Mouse (Mus musculus) urinary bladder, adult 18-20 months (tissue): ENCODE measurements at regions not wholly inside any gene's neighbourhood (a gene's known extent, or its start where the extent isn't known, plus 50 kb on each side); places are given as distances from the start of the nearest gene placed in this dataset.

ENCODE experiments used
- DNase-seq, 2 experiments: peaks; one replicate each; pipeline ENCODE4 v3.0.0; 2022; ENCODE audit warnings: low spot score in 2 of 2, mixed read lengths in 2 of 2

DNA sequence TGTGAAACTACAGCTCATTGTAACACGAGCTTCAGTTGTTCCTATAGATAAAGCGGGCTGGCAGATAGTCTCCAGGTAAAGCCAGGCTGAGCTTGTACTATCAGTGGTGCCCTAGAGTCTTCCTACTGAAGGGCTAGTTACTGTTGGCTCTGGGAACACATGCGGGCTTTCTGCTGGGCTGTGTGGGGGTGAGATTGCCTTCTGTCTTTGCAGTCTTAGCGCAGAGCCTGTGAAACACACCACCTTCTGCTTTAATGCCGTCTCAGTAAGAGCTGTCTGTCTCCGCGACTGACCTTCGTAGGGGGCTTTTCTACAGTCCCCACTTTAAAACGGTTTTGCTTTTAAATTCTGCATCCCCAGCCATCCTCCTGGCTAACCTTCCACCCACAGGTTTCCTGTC lies 76.7 kb downstream of the Trim29 start:
- DNase-seq, result no peak

- no peak for DNase-seq
Measured at GRCm38 (mm10) chr9:43389491-43390083, 78.9 kb downstream of the Trim29 start.

- DNase-seq, result no peak
Measured at GRCm38 (mm10) chr9:43392467-43393064, 81.9 kb downstream of the Trim29 start.

DNA sequence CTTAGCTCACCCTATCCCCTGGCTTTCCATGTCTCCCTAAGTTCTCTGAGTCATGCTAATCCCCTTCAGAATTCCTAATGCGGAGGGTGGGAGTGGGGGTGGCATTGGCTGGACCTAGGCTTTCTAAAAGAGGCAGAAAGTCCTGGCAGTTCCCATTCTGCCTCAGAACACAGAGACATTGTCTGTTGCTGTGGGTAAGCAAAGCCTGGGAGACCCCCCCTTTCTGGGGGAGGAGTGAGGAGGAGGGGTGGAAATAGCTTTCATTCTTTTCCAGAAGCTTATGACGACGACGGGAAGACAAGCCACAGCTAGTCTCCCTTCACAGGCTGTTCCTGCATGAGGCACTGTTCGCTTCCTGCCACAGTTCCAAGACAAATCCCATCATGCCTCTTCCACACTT lies 83.6 kb downstream of the Trim29 start:
- DNase-seq, result no peak

DNA sequence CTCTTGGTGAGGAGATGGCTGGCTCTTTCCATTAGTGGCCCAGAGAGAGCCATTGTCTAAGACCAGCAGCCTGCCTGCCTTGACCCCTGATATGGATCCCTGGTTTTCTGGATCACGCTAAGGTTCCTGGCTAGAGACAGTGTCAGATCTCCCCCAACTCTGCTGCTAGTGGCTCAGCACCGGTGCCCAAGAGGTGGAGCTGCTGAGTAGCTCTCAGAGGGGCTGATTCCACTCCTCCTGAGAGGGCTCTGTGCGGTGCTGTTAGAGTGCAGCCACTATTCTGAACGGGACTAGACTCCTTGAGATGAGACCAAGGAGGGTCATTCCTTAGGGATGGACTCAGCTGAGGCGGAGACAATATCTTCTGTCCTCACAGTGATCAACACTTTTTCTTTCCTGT lies 84.6 kb downstream of the Trim29 start:
- no peak for DNase-seq

DNA sequence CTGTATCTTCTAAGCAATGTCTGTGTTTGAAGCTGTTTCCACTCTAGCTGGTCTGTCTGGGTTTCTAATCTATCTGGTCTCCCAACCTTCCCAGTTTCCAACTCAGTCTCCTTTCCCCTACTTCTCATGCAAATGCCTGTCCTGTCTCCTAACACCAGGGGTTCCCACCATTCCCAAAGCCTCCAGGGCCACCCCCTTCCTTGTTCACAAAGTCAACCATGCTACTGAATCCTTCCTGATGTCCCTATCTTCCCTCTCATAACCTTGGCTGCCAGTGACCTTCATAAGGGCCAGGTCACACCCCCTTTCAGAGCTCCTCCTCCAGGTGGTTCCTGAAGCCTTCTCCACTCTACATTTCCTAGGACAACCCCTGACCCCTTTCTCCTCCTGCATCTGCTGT lies 85.9 kb downstream of the Trim29 start:
- no peak for DNase-seq

GRCm38 (mm10) chr9:43408493-43408892 lies 97.8 kb downstream of the Trim29 start:
- no peak for DNase-seq

GRCm38 (mm10) chr9:43412473-43412872 lies 101.8 kb downstream of the Trim29 start:
- no peak for DNase-seq

DNA sequence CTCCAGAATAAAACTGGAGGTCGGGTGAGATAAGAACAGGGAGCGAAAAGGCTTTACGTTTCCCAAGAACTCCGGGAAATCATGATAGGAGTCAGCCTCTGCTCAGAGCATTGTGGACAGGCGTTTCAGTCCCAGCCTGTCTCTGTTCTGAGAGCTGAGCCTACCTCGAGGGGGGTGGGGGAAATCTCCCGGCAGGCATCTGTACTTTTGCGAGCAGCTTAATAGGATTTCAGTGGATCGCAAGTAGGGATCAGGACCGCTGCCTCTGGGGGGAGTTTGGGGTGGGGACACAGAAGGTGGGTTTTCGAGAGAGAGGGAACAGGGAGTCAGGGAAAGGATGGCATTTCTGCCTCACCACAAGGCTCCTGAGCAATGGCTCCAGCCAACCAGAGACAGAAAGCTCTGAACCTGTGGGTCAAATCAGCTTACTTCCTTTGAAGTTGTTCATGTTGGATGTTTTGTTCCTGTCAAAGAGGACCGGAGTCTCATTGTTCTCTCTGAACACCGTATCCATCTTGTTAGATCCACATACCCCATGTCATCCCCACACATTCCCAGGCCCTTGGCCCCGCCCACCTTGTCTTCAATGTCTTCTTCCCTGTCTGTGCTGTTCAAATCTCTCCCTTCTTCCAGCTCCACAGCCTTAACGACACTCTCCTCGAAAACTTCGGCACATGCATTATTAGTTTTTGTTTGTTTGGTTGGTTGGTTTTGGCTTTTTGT lies 109.5 kb downstream of the Trim29 start:
- DNase-seq, result no peak

GRCm38 (mm10) chr9:43427007-43427406 lies 116.4 kb downstream of the Trim29 start:
- DNase-seq, result no peak

- no peak for DNase-seq
Measured at GRCm38 (mm10) chr9:43433953-43434352, 123.3 kb downstream of the Trim29 start.

GRCm38 (mm10) chr9:43438476-43438875 lies 127.8 kb downstream of the Trim29 start:
- no peak for DNase-seq

DNA sequence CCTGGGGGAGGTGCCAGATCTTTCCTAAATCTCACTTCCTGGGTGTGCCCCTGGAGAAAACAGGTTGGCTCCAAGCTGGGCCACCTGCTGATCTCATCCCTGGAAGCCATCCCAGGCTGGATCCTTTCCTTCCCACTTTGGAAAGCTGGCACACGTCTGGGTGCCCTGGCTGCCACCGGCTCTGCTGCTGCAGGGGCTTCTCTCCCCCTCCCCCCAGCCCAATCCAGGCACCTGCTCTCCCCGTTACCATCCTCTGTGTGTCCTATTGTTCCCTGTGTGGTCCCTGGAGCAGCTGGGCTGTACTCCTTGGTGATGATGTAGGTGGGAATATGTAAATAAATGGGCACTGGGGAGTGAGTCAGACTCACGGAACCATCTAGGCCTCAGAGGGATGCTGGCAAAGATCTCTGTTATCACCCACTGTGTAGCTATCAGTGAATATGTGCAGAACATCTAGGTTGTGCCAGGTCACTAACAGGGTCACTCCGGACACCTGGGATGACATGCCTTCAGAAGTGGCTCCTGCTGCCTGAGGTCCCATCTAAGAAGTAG lies 130.4 kb downstream of the Trim29 start:
- no peak for DNase-seq

- DNase-seq, result no peak
Measured at GRCm38 (mm10) chr9:43445491-43445890, 134.8 kb downstream of the Trim29 start.

GRCm38 (mm10) chr9:43447372-43447771 lies 136.7 kb downstream of the Trim29 start:
- peak in 1 of 2 experiments; percentile 22 for DNase-seq

GRCm38 (mm10) chr9:43448981-43449380 lies 138.3 kb downstream of the Trim29 start:
- no peak for DNase-seq

- no peak for DNase-seq
Measured at GRCm38 (mm10) chr9:43453953-43454582, 143.4 kb downstream of the Trim29 start.

- no peak for DNase-seq
Measured at GRCm38 (mm10) chr9:43457736-43458135, 147.1 kb downstream of the Trim29 start.

DNA sequence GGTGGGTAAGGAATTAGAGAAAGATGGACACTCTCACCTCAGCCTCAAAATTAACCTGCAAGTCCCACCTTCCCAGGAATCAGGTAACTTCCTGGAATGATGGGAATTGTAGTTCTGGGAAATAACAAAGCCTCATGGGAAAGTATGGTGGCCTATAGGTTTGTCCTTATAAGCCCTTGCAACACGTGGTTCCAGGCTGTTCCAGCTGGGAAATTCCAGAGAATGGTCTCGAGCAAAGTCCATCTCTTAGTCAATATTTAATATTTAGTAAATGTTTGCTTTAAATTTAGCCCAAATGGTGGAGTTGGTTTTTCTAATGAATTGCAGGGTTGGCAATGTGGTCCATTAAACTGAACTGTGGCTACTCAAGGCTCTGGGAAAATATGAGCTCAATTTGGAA lies 150.5 kb downstream of the Trim29 start:
- DNase-seq, result no peak

DNA sequence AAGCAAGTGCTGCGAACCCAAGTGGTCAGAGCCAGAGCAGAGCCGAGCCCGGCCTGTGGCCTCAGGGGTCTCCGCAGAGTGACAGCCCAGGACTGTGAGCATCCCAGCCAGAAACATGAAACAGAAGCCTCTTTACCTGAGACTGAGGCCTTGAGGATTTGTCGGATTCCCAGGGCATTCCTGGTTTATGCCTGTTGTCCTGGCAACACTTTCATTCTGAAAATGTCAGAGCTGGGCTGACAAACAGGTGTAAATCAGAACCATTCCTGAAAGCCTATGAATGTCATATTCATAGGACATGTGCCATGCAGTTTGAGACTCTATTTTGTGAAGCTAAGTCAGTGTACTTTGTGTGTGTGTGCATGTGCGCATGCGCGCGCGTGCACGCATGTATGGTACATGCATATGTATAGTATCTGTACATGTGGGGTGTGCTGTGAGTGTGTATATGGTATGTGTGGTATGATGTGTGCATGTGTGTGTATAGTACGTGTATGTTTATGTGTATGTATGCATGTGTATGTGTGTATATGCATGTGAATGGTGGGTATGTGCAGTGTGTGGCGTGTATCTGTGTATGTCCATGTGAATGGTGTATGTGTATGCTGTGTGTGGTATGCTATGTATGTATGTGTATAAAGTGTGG lies 152.9 kb downstream of the Trim29 start:
- DNase-seq, result no peak

DNA sequence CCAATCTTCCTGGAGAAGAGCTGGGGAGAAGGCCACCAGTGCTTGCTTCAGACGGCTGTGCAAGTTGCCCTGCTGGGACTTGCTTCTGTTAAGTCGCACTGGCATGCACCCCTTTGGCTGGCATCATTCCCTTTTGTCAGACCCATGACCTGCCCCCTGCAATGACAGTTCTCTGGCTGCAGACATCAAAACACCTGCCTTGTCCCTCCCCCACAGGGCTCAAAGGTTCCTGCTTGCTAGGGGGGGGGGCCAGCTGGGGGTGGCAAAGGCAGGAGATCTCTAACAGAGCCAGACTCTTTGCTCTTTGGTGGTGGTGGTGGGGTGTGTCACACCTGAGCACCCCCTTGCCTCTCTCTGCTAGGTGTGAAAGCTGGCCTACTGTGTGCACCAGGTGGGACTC lies 154.5 kb downstream of the Trim29 start:
- DNase-seq, result no peak

DNA sequence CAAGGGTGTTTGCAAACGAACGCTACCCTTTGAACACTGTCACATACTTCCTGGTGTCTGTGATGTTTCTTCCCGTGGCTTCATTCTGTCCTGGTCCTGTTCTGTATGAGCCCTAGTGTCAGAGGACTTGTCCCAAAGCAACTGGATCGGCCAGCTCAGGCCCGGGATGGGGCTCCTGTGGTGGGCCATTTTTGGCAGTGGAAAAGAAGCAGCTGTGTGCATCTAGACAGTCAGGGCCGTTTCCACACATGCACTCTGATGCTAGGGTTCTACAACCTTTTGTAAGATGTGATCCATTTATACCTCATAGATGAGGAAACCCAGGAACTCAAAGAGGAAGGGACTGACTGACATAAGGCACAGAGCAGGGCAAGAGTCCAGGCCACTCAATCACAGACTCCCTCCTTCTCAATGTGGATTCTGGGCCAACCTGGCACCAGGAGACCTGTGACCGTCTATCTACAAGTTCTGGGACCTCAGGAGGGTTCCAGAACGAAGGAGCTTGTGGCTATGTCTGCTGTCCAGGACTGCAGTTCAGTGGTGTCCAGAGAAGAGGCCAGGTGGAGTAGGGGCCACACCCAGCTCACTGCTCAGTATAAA lies 155.2 kb downstream of the Trim29 start:
- DNase-seq, result no peak
